Mouse (Mus musculus): ENCODE measurements around the gene Clasp1. TPM values are rescaled to one million over a fixed set of nuclear protein-coding genes. Genes with fewer than 3 reads are reported as not detected.

Clasp1 gene
- polyA plus RNA-seq, 1 experiment from 2014 or later = 135 TPM

DNA sequence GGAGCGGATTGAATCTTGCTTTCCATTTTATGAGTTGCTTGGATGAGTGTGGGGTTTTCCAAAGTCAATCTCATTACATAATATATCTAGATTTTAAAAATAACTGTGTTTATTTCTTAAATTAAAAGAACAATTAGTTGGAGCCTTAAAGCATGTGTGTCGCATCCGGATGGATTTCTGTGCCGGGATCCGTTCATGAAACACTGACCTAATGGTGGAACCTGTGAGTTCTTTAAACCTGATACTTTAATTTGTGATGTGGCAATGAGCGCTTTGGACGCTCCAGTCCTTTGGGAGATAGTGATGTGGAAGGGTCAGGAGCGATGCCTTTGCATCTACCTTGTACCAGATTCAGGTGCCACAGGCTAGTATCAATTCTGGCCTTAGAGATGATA lies 1.4 kb downstream of the Clasp1 start:
- Histone ChIP-seq H3K9ac (peak overlapping the region; percentile 95), H3K36me3 (replicated peaks) (no peaks in the 10 kb centered on the region), H3K9me3 (no peaks in the 10 kb centered on the region), H3K4me2 (peak overlapping the region; percentile 77), H3K27ac (peak overlapping the region; percentile 97), H3K4me1 (peaks cover 35% of the 10 kb centered on the region), H3K27me3 (replicated peaks) (no peaks in the 10 kb centered on the region), H3K4me3 (peak overlapping the region; percentile 97)
- ATAC-seq (replicated peaks) = no peak
- 13% methylated on average over 8 of the region's 8 CpGs for WGBS

- Histone ChIP-seq H3K9ac (no peak overlapping the region; the same call in 1 of the 2 replicates), H3K36me3 (replicated peaks) (no peaks in the 10 kb centered on the region), H3K27ac (peak overlapping the region; percentile 97; the same call in 1 of the 2 replicates), H3K4me2 (peak overlapping the region; percentile 77), H3K4me3 (peak overlapping the region; percentile 97), H3K4me1 (peaks cover 35% of the 10 kb centered on the region), H3K9me3 (no peaks in the 10 kb centered on the region), H3K27me3 (replicated peaks) (no peaks in the 10 kb centered on the region)
- ATAC-seq (replicated peaks) = no peak
- 76% methylated on average over 2 of the region's 2 CpGs for WGBS
Observed at GRCm38 (mm10) chr1:118390871-118391387, 2.1 kb downstream of the Clasp1 start.

DNA sequence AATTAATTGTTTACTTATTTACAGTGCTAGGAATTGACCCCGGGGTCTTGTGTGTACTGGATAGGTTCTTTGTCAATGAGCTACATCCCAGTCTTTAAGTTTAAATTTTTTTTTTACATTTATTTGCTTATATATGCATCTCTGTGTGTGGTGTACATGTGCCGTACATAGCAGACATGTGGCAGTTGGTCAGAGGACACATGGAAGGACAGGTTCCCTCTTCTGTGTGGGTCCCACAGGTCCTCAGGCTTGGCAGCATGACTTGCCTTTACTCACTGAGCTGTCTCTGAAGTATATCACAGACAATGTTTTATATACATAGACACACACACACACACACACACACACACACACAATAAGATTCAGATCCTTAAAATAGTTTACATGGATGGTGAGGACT lies 3.4 kb downstream of the Clasp1 start:
- Histone ChIP-seq H3K9me3 (no peaks in the 10 kb centered on the region; the same call in 1 of the 2 replicates), H3K27me3 (replicated peaks) (no peaks in the 10 kb centered on the region), H3K36me3 (replicated peaks) (no peaks in the 10 kb centered on the region), H3K4me1 (peaks cover 34% of the 10 kb centered on the region), H3K9ac (no peak overlapping the region), H3K27ac (no peak overlapping the region), H3K4me3 (no peak overlapping the region), H3K4me2 (no peak overlapping the region)
- WGBS = 91% methylated on average over 2 of the region's 2 CpGs
- ATAC-seq (replicated peaks) = no peak

GRCm38 (mm10) chr1:118393916-118394315 lies 5.1 kb downstream of the Clasp1 start:
- Histone ChIP-seq H3K4me1 (peaks cover 32% of the 10 kb centered on the region), H3K36me3 (replicated peaks) (no peaks in the 10 kb centered on the region), H3K27ac (no peak overlapping the region), H3K27me3 (replicated peaks) (no peaks in the 10 kb centered on the region), H3K4me3 (no peak overlapping the region), H3K9ac (no peak overlapping the region), H3K4me2 (no peak overlapping the region), H3K9me3 (no peaks in the 10 kb centered on the region; the same call in 1 of the 2 replicates)
- ATAC-seq (replicated peaks) = no peak
- 89% methylated on average over 3 of the region's 3 CpGs for WGBS

- H3K36me3 ChIP-seq (replicated peaks) = no peaks in the 10 kb centered on the region
- H3K27me3 ChIP-seq (replicated peaks) = no peaks in the 10 kb centered on the region
- no peak overlapping the region for H3K9ac ChIP-seq
- no peaks in the 10 kb centered on the region; the same call in 1 of the 2 replicates for H3K9me3 ChIP-seq
- H3K4me3 ChIP-seq = no peak overlapping the region
- 94% methylated on average over 9 of the region's 9 CpGs for WGBS
- H3K4me2 ChIP-seq = no peak overlapping the region
- H3K27ac ChIP-seq = no peak overlapping the region
- H3K4me1 ChIP-seq = peaks cover 10% of the 10 kb centered on the region; the same call in 1 of the 2 replicates
- ATAC-seq (replicated peaks) = no peak
Observed at GRCm38 (mm10) chr1:118397866-118398265, 9.0 kb downstream of the Clasp1 start.

DNA sequence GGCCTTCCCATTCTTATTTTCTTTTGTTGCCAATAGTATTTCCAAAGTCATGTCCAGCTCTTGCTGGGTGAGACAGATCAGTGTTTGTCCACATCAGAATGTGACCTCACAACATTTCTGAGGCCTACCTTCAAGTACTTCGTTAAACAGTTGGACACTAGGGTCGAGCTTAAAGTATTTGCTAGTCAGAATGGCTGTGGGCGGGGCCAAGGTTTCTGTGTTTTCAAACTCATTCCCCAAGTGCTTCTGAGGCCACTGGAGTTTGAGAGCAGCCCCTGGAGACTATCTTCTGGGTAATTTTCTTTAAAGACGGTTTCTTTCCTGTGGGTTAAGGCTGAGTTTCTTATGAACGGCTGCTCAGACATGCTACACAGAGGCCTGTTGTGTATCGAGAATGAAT lies 9.7 kb downstream of the Clasp1 start:
- ATAC-seq (replicated peaks) = no peak
- H3K36me3 ChIP-seq (replicated peaks) = no peaks in the 10 kb centered on the region
- H3K9me3 ChIP-seq = no peaks in the 10 kb centered on the region; the same call in 1 of the 2 replicates
- H3K9ac ChIP-seq = no peak overlapping the region
- no peaks in the 10 kb centered on the region for H3K27me3 ChIP-seq (replicated peaks)
- no peak overlapping the region for H3K4me2 ChIP-seq
- H3K4me1 ChIP-seq = peaks cover 10% of the 10 kb centered on the region; the same call in 1 of the 2 replicates
- H3K4me3 ChIP-seq = no peak overlapping the region
- WGBS = 72% methylated on average over 6 of the region's 6 CpGs
- H3K27ac ChIP-seq = no peak overlapping the region

GRCm38 (mm10) chr1:118399625-118400310 lies 10.9 kb downstream of the Clasp1 start:
- H3K4me2 ChIP-seq = no peak overlapping the region
- 90% methylated on average over 8 of the region's 8 CpGs for WGBS
- H3K36me3 ChIP-seq (replicated peaks) = no peaks in the 10 kb centered on the region
- H3K4me1 ChIP-seq = peaks cover 7% of the 10 kb centered on the region; the same call in 1 of the 2 replicates
- H3K9ac ChIP-seq = no peak overlapping the region
- H3K9me3 ChIP-seq = no peaks in the 10 kb centered on the region; the same call in 1 of the 2 replicates
- H3K4me3 ChIP-seq = no peak overlapping the region
- no peaks in the 10 kb centered on the region for H3K27me3 ChIP-seq (replicated peaks)
- H3K27ac ChIP-seq = no peak overlapping the region
- ATAC-seq (replicated peaks) = no peak

DNA sequence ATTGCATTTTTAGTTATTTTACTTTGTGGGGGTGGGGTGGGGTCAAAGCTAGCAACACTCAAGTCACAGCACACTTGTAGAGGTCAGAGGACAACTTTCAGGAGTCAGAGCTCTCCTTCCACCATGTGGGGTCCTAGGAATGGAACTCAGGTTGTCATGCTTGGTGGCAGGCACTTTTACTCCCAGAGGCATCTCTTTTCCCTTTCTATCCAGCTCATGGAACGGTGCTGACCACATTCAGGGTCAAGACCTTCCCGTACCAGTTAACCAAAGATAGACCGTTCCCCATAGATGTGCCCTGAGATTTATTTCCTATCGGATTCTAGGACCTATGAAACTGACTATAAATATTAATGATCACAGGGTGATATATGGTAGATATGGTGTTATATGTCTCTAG lies 13.1 kb downstream of the Clasp1 start:
- Histone ChIP-seq H3K4me2 (no peak overlapping the region), H3K4me1 (peaks cover 6% of the 10 kb centered on the region; the same call in 1 of the 2 replicates), H3K36me3 (replicated peaks) (no peaks in the 10 kb centered on the region), H3K9ac (no peak overlapping the region), H3K27ac (no peak overlapping the region), H3K4me3 (no peak overlapping the region), H3K9me3 (no peaks in the 10 kb centered on the region; the same call in 1 of the 2 replicates), H3K27me3 (replicated peaks) (no peaks in the 10 kb centered on the region)
- 92% methylated on average over 4 of the region's 4 CpGs for WGBS
- no peak for ATAC-seq (replicated peaks)

GRCm38 (mm10) chr1:118402556-118402955 lies 13.7 kb downstream of the Clasp1 start:
- ATAC-seq (replicated peaks) = no peak
- Histone ChIP-seq H3K4me3 (no peak overlapping the region), H3K9ac (no peak overlapping the region), H3K27me3 (replicated peaks) (no peaks in the 10 kb centered on the region), H3K4me1 (peaks cover 6% of the 10 kb centered on the region; the same call in 1 of the 2 replicates), H3K36me3 (replicated peaks) (no peaks in the 10 kb centered on the region), H3K4me2 (no peak overlapping the region), H3K27ac (no peak overlapping the region), H3K9me3 (no peaks in the 10 kb centered on the region)
- WGBS = 82% methylated on average over 8 of the region's 8 CpGs

GRCm38 (mm10) chr1:118402966-118403365 lies 14.1 kb downstream of the Clasp1 start:
- Histone ChIP-seq H3K27me3 (replicated peaks) (no peaks in the 10 kb centered on the region), H3K4me3 (no peak overlapping the region), H3K9ac (no peak overlapping the region), H3K4me2 (no peak overlapping the region), H3K4me1 (peaks cover 6% of the 10 kb centered on the region; the same call in 1 of the 2 replicates), H3K36me3 (replicated peaks) (no peaks in the 10 kb centered on the region), H3K9me3 (no peaks in the 10 kb centered on the region), H3K27ac (no peak overlapping the region)
- 89% methylated on average over 6 of the region's 6 CpGs for WGBS
- ATAC-seq (replicated peaks) = no peak

- 73% methylated on average over 3 of the region's 3 CpGs for WGBS
- Histone ChIP-seq H3K4me2 (no peak overlapping the region), H3K4me3 (no peak overlapping the region), H3K9me3 (no peaks in the 10 kb centered on the region), H3K36me3 (replicated peaks) (no peaks in the 10 kb centered on the region), H3K9ac (no peak overlapping the region), H3K27me3 (replicated peaks) (no peaks in the 10 kb centered on the region), H3K4me1 (peaks cover 3% of the 10 kb centered on the region; the same call in 1 of the 2 replicates), H3K27ac (no peak overlapping the region)
- no peak for ATAC-seq (replicated peaks)
Observed at GRCm38 (mm10) chr1:118403440-118403839, 14.6 kb downstream of the Clasp1 start.

DNA sequence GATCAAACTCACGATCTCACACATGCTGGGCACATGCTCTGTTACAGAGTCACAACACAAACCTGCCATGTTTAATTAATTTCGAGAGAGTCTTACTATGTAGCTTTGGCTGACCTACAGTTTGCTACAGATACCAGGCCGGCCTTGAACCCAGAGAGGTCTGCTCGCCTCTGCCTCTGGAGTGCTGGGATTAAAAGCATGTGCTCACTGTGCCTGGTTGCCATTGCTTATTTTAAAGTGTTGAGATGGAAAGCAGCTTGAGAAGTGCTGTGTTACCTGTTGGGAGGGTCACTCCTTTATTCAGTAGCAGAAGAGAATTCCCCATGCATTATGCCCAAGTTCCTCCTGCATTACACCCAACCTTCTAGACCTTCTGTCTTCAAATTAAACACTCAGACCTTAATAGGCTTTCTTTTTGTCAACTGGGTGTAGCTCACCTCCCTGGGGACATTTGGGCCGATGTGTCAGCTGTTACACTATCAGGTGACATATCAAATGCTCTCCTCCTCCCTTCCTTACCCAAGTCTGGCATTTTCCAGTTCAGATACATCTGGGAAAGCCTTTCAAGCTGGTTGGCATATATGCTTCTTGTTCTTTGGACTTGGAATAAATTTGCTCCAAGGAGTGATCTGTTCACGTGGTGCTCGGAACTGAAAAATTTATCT lies 18.9 kb downstream of the Clasp1 start:
- no peaks in the 10 kb centered on the region for H3K9me3 ChIP-seq
- WGBS = 89% methylated on average over 7 of the region's 7 CpGs
- H3K9ac ChIP-seq = no peak overlapping the region
- H3K4me2 ChIP-seq = no peak overlapping the region
- H3K27me3 ChIP-seq (replicated peaks) = no peaks in the 10 kb centered on the region
- no peak overlapping the region for H3K4me3 ChIP-seq
- H3K27ac ChIP-seq = no peak overlapping the region
- H3K36me3 ChIP-seq (replicated peaks) = no peaks in the 10 kb centered on the region
- no peak for ATAC-seq (replicated peaks)
- no peaks in the 10 kb centered on the region for H3K4me1 ChIP-seq
